Mouse (Mus musculus): ENCODE data around the gene Rad51b.

DNA sequence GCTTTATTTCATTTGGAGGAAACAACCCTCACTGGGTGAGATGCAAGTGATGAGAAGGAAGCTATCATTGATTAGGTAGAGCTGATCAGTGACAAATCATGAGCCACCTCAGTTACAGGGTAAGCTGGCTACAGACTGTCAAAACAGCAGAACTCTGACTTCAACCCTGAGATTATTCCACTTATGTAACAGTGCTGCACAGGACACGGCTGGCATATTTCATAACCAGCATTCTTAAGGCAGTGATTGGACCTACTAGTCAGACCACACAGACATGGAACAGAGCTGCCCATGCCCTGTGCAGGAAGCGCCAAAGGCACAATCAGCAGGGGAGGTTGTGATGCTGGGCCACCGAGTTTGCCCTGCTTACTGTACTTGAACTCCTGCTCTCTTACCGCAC, 155.8 kb downstream of the Rad51b start:
- TF ChIP-seq ZKSCAN1 (IDR thresholded peaks at IDR 0.05; ENCODE audit: borderline replicate concordance, low read depth, low read length) (no peak), CTCF (conservative IDR thresholded peaks at IDR 0.05 in 1 of 2, IDR thresholded peaks at IDR 0.05 in 1 of 2; ENCODE audit: low read depth in 2 of 2, low read length in 2 of 2) (no peak), E2F4 (IDR thresholded peaks at IDR 0.05; ENCODE audit: insufficient replicate concordance, low read depth, low read length) (no peak), CHD2 (IDR thresholded peaks at IDR 0.05; ENCODE audit: low read length) (no peak), CHD1 (IDR thresholded peaks at IDR 0.05; ENCODE audit: low read depth, low read length) (no peak), SIN3A (IDR thresholded peaks at IDR 0.05; ENCODE audit: low read length) (no peak), UBTF (IDR thresholded peaks at IDR 0.05; ENCODE audit: low read depth, low read length) (no peak)
